Mouse (Mus musculus) hindbrain, postnatal 0 days (tissue): Measurements from ENCODE around the gene Gm20425. TPM values are rescaled to one million over a fixed set of nuclear protein-coding genes. Genes with fewer than 3 reads are reported as not detected.

Experiments used
- ATAC-seq: fragments of 200-750 bp; cut with Nextera tagmentation; 2 replicates; pipeline ENCODE4 v1.8.0; 2017; ENCODE audit warnings: mild to moderate bottlenecking, moderate TSS enrichment, moderate library complexity
- DNase-seq: peaks from one replicate; pipeline ENCODE4 v3.0.0-alpha.2; 2015; ENCODE audit warnings: low spot score
- H3K27ac ChIP-seq: fragments of 300-500 bp; sonication (generic); 2 replicates; pipeline ENCODE4 v1.5.1; 2014; ENCODE audit warnings: mild to moderate bottlenecking
- H3K27me3 ChIP-seq: fragments of 300-500 bp; sonication (generic); 2 replicates; pipeline ENCODE4 v1.6.1; 2014; ENCODE audit warnings: low read length, mixed read lengths; ENCODE audit not compliant: insufficient read depth
- H3K36me3 ChIP-seq: fragments of 300-500 bp; sonication (generic); 2 replicates; pipeline ENCODE4 v1.6.1; 2014; ENCODE audit warnings: low read length, mixed read lengths; ENCODE audit not compliant: insufficient read depth
- H3K4me1 ChIP-seq: fragments of 300-500 bp; sonication (generic); 2 replicates; pipeline ENCODE4 v1.6.1; 2014; ENCODE audit warnings: antibody characterized with exemption, low read length, mixed read lengths; ENCODE audit not compliant: insufficient read depth
- H3K4me2 ChIP-seq: fragments of 300-500 bp; sonication (generic); 2 replicates; pipeline ENCODE4 v1.6.1; 2014; ENCODE audit warnings: low read depth, mild to moderate bottlenecking, low read length, moderate library complexity, mixed read lengths
- H3K4me3 ChIP-seq: fragments of 300-500 bp; sonication (generic); 2 replicates; pipeline ENCODE4 v1.5.1; 2014; ENCODE audit warnings: low read length
- H3K9ac ChIP-seq: fragments of 300-500 bp; sonication (generic); replicated peaks from 2 replicates; pipeline ENCODE4 v1.6.1; 2014; ENCODE audit warnings: mild to moderate bottlenecking, low read length, moderate library complexity, mixed read lengths
- H3K9me3 ChIP-seq: fragments of 300-500 bp; sonication (generic); 2 replicates; pipeline ENCODE4 v1.6.1; 2016; ENCODE audit warnings: low read length, mixed read lengths
- CTCF ChIP-seq: IDR thresholded peaks from 2 replicates; pipeline ENCODE4 v1.5.1; 2016; ENCODE audit warnings: antibody characterized with exemption, control low read depth, low read depth
- WGBS: fragments of 180-500 bp; shearing (Covaris S2); extraction: QIAGEN DNeasy Blood & Tissue Kit; methylation state at CpG from one replicate; pipeline ENCODE4 v1.1.7; 2014; 5-methylcytosine and 5-hydroxymethylcytosine counted together
- polyA plus RNA-seq: library from polyadenylated mRNA; unstranded; fragments of >200 nt; fragmentation: Nextera tagmentation; extraction: Ambion mirVana; gene quantifications from 2 replicates; pipeline ENCODE4 v1.2.1, GENCODE M21; 2015
- total RNA-seq: library from RNA; depleted of rRNA; stranded (reverse); fragments of >200 nt; gene quantifications from 2 replicates; pipeline ENCODE4 v1.2.3, GENCODE M21; 2014

Gm20425 gene
- total and polyA plus RNA-seq, 2 experiments from 2014 or later: 0.99 to 5.2 TPM

- Histone ChIP-seq H3K36me3 (peaks cover 18% of the 10 kb centered on the region), H3K27ac (peak overlapping the region; percentile 61; the same call in 1 of the 2 replicates), H3K4me3 (peak overlapping the region; percentile 11; the same call in 1 of the 2 replicates), H3K27me3 (no peaks in the 10 kb centered on the region), H3K9ac (peak overlapping the region; percentile 21; the same call in 1 of the 2 replicates), H3K9me3 (no peaks in the 10 kb centered on the region), H3K4me1 (peaks cover 11% of the 10 kb centered on the region), H3K4me2 (peak overlapping the region; percentile 48)
- TF ChIP-seq CTCF: no peak
- WGBS: 8% methylated on average over 20 of the region's 20 CpGs
- ATAC-seq: peak; percentile 74
- DNase-seq: peak; percentile 86
These were observed 49.1 kb downstream of the Gm20425 start for GRCm38 (mm10) chr9:103180807-103181565.

GRCm38 (mm10) chr9:103180303-103180702 lies 49.8 kb downstream of the Gm20425 start:
- Histone ChIP-seq H3K27me3 (no peaks in the 10 kb centered on the region), H3K4me2 (peak overlapping the region; percentile 48), H3K27ac (peak overlapping the region; percentile 61; the same call in 1 of the 2 replicates), H3K4me1 (peaks cover 11% of the 10 kb centered on the region), H3K9ac (peak overlapping the region; percentile 21; the same call in 1 of the 2 replicates), H3K36me3 (peaks cover 18% of the 10 kb centered on the region), H3K9me3 (no peaks in the 10 kb centered on the region), H3K4me3 (no peak overlapping the region)
- peak; percentile 44 for DNase-seq
- WGBS: 39% methylated on average over 3 of the region's 3 CpGs
- no peak for ATAC-seq
- no peak for TF ChIP-seq CTCF

- no peaks in the 10 kb centered on the region for H3K9me3 ChIP-seq
- TF ChIP-seq CTCF: peak; percentile 52
- DNase-seq: no peak
- peaks cover 8% of the 10 kb centered on the region; the same call in 1 of the 2 replicates for H3K36me3 ChIP-seq
- peaks cover 11% of the 10 kb centered on the region for H3K4me1 ChIP-seq
- H3K4me2 ChIP-seq: no peak overlapping the region
- 85% methylated on average over 7 of the region's 7 CpGs for WGBS
- H3K9ac ChIP-seq: no peak overlapping the region
- no peak overlapping the region for H3K27ac ChIP-seq
- H3K4me3 ChIP-seq: no peak overlapping the region
- ATAC-seq: no peak
- H3K27me3 ChIP-seq: no peaks in the 10 kb centered on the region
These were observed 54.4 kb downstream of the Gm20425 start for GRCm38 (mm10) chr9:103175692-103176091.

GRCm38 (mm10) chr9:103174771-103175519 lies 55.2 kb downstream of the Gm20425 start:
- Histone ChIP-seq H3K4me2 (no peak overlapping the region), H3K27ac (no peak overlapping the region), H3K36me3 (peaks cover 8% of the 10 kb centered on the region; the same call in 1 of the 2 replicates), H3K4me1 (peaks cover 3% of the 10 kb centered on the region; the same call in 1 of the 2 replicates), H3K27me3 (no peaks in the 10 kb centered on the region), H3K4me3 (no peak overlapping the region), H3K9ac (no peak overlapping the region), H3K9me3 (no peaks in the 10 kb centered on the region)
- DNase-seq (peak; percentile 44), ATAC-seq (peak; percentile 61; the same call in 1 of the 2 replicates)
- WGBS: 68% methylated on average over 6 of the region's 6 CpGs
- TF ChIP-seq CTCF: peak; percentile 77

- Histone ChIP-seq H3K4me3 (no peak overlapping the region), H3K9me3 (no peaks in the 10 kb centered on the region), H3K27ac (peak overlapping the region; percentile 17; the same call in 1 of the 2 replicates), H3K27me3 (no peaks in the 10 kb centered on the region), H3K9ac (no peak overlapping the region), H3K4me2 (no peak overlapping the region), H3K4me1 (peaks cover 6% of the 10 kb centered on the region; the same call in 1 of the 2 replicates), H3K36me3 (peaks cover 35% of the 10 kb centered on the region)
- 51% methylated on average over 7 of the region's 7 CpGs for WGBS
- no peak for ATAC-seq
- no peak for TF ChIP-seq CTCF
- peak; percentile 44 for DNase-seq
These were observed 61.3 kb downstream of the Gm20425 start for GRCm38 (mm10) chr9:103168771-103169170.

- H3K9ac ChIP-seq: no peak overlapping the region
- peaks cover 6% of the 10 kb centered on the region; the same call in 1 of the 2 replicates for H3K4me1 ChIP-seq
- ATAC-seq (peak; percentile 82), DNase-seq (peak; percentile 65)
- TF ChIP-seq CTCF: no peak
- H3K4me2 ChIP-seq: no peak overlapping the region
- H3K9me3 ChIP-seq: no peaks in the 10 kb centered on the region
- H3K27me3 ChIP-seq: no peaks in the 10 kb centered on the region
- peaks cover 41% of the 10 kb centered on the region for H3K36me3 ChIP-seq
- H3K4me3 ChIP-seq: no peak overlapping the region
- 0 out of 2 replicates have a peak overlapping the region, but pooled peaks have one; percentile 20 for H3K27ac ChIP-seq
- WGBS: 46% methylated on average over 6 of the region's 6 CpGs
These were observed 62.1 kb downstream of the Gm20425 start for GRCm38 (mm10) chr9:103168046-103168445.
